Mouse (Mus musculus): Measurements from ENCODE around the gene Eid1.

- TF ChIP-seq POLR2A (IDR thresholded peaks at IDR 0.05; ENCODE audit: borderline replicate concordance, insufficient read depth, low read length) (no peak), CTCF (IDR thresholded peaks at IDR 0.05; ENCODE audit: borderline replicate concordance, insufficient read depth, low read depth, low read length) (no peak)
These were observed 6.2 kb upstream of the Eid1 start for GRCm38 (mm10) chr2:125666668-125667067.
